Mouse (Mus musculus): Measurements from ENCODE around the gene Ptpn14.
A peak's percentile ranks its signal among the peaks of the same experiment; 100 is the strongest.

DNA sequence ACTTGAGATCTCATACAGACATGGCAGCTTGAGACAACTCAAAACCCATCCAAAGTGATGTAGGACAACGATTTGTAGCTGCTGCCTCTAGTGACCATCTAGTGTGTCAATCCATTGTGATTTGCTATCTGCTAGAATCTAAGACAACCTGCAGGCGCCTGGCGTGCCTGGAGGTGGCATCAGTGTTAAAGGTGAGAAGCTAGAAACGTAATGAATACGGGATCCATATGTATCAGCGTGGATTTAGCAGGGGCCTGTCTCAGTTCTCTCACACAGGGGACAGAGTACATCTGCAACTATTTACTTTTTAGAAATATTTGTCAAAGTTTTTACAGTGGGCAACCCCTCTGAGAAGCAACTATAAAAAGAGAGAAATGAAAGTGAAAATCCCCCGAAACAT, 24.9 kb upstream of the Ptpn14 start:
- peak; percentile 27 for TF ChIP-seq CTCF (IDR thresholded peaks at IDR 0.05; ENCODE audit: low read depth)
- no peak for TF ChIP-seq EP300 (IDR thresholded peaks at IDR 0.05; ENCODE audit: low read depth)
